Mouse (Mus musculus): ENCODE measurements around the gene Atp6v1e1.

DNA sequence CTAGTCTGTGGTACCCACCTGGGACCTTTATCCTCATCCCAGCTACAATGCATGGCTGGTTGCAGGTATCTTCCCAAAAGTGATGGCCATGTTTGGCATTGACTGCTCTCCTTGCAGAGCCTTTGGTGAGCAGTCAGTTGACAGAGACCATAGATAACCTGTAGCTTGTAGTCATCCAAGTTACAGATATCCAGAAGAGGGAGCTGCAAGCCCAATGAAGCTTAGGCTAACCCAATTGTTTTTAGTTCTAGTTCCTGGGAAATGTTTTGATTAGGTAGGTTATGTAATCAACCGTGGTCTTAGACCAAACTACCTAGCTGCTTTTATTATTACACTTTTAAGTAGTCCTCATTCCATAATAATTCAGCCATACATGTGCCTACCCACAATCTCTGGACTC, 51.2 kb downstream of the Atp6v1e1 start:
- TF ChIP-seq SMC3 (IDR thresholded peaks at IDR 0.05; ENCODE audit: low read depth, low read length) = no peak
- no peak for TF ChIP-seq EP300 (IDR thresholded peaks at IDR 0.05; ENCODE audit: low read length)
- TF ChIP-seq POLR2A (IDR thresholded peaks at IDR 0.05; ENCODE audit: low read depth, low read length) = no peak
- TF ChIP-seq KAT2A (IDR thresholded peaks at IDR 0.05; ENCODE audit: insufficient replicate concordance, low read length) = no peak

Measured in CH12.LX (cell line).